Mouse (Mus musculus): ENCODE results near the gene Tmod4. TPM values are rescaled to one million over a fixed set of nuclear protein-coding genes. Genes with fewer than 3 reads are reported as not detected.
A peak's percentile ranks its signal among the peaks of the same experiment; 100 is the strongest.

The Tmod4 gene
- polyA plus RNA-seq, 1 experiment: 0.77 TPM

GRCm38 (mm10) chr3:95135433-95136052 is 11.3 kb downstream of the Tmod4 start:
- TF ChIP-seq CTCF (IDR thresholded peaks at IDR 0.05; ENCODE audit: extremely low read depth, insufficient read depth, low read length) (no peak), POLR2A (IDR thresholded peaks at IDR 0.05; ENCODE audit: extremely low read depth, insufficient read depth, low read length) (no peak)
- Histone ChIP-seq H3K4me1 (ENCODE audit: control insufficient read depth, insufficient read depth, low read length) (no peaks in the 10 kb centered on the region), H3K27ac (ENCODE audit: insufficient read depth, low read length) (no peak overlapping the region), H3K4me3 (ENCODE audit: insufficient read depth, low read length) (peak overlapping the region; percentile 37; the same call in 1 of the 2 replicates)

- Histone ChIP-seq H3K4me1 (ENCODE audit: control insufficient read depth, insufficient read depth, low read length) (no peaks in the 10 kb centered on the region), H3K27ac (ENCODE audit: insufficient read depth, low read length) (no peak overlapping the region), H3K4me3 (ENCODE audit: insufficient read depth, low read length) (no peak overlapping the region)
- TF ChIP-seq POLR2A (IDR thresholded peaks at IDR 0.05; ENCODE audit: extremely low read depth, insufficient read depth, low read length) (no peak), CTCF (IDR thresholded peaks at IDR 0.05; ENCODE audit: extremely low read depth, insufficient read depth, low read length) (no peak)
Measured at GRCm38 (mm10) chr3:95136336-95136735, 12.1 kb downstream of the Tmod4 start.

GRCm38 (mm10) chr3:95139586-95140288 is 15.5 kb downstream of the Tmod4 start:
- TF ChIP-seq POLR2A (IDR thresholded peaks at IDR 0.05; ENCODE audit: extremely low read depth, insufficient read depth, low read length) (no peak), CTCF (IDR thresholded peaks at IDR 0.05; ENCODE audit: extremely low read depth, insufficient read depth, low read length) (no peak)
- H3K4me1 ChIP-seq (ENCODE audit: control insufficient read depth, insufficient read depth, low read length): no peaks in the 10 kb centered on the region
- H3K4me3 ChIP-seq (ENCODE audit: insufficient read depth, low read length): no peak overlapping the region
- H3K27ac ChIP-seq (ENCODE audit: insufficient read depth, low read length): no peak overlapping the region

DNA sequence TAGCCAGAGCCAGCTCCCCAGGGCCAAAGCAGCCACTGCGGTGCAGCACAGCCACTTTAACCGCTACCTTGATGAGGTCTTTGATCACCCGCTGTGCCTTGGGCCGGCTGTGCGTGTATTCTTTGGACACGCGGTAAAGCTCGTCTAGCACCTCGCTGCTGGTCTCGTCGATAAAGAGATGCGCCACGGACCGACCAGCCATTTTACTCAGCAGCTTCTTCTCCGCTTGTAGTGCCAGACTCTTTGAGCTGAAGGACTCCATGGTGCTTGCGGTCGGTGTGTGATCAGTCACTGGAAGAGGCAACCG is 16.0 kb downstream of the Tmod4 start:
- TF ChIP-seq POLR2A (IDR thresholded peaks at IDR 0.05; ENCODE audit: extremely low read depth, insufficient read depth, low read length) (no peak), CTCF (IDR thresholded peaks at IDR 0.05; ENCODE audit: extremely low read depth, insufficient read depth, low read length) (no peak)
- no peak overlapping the region for H3K4me3 ChIP-seq (ENCODE audit: insufficient read depth, low read length)
- H3K4me1 ChIP-seq (ENCODE audit: control insufficient read depth, insufficient read depth, low read length): no peaks in the 10 kb centered on the region
- no peak overlapping the region for H3K27ac ChIP-seq (ENCODE audit: insufficient read depth, low read length)

GRCm38 (mm10) chr3:95140795-95141194 is 16.5 kb downstream of the Tmod4 start:
- H3K27ac ChIP-seq (ENCODE audit: insufficient read depth, low read length): no peak overlapping the region
- TF ChIP-seq POLR2A (IDR thresholded peaks at IDR 0.05; ENCODE audit: extremely low read depth, insufficient read depth, low read length) (no peak), CTCF (IDR thresholded peaks at IDR 0.05; ENCODE audit: extremely low read depth, insufficient read depth, low read length) (no peak)
- no peak overlapping the region for H3K4me3 ChIP-seq (ENCODE audit: insufficient read depth, low read length)
- no peaks in the 10 kb centered on the region for H3K4me1 ChIP-seq (ENCODE audit: control insufficient read depth, insufficient read depth, low read length)

- TF ChIP-seq POLR2A (IDR thresholded peaks at IDR 0.05; ENCODE audit: extremely low read depth, insufficient read depth, low read length) (no peak), CTCF (IDR thresholded peaks at IDR 0.05; ENCODE audit: extremely low read depth, insufficient read depth, low read length) (no peak)
- Histone ChIP-seq H3K27ac (ENCODE audit: insufficient read depth, low read length) (no peak overlapping the region), H3K4me3 (ENCODE audit: insufficient read depth, low read length) (no peak overlapping the region; the same call in 1 of the 2 replicates), H3K4me1 (ENCODE audit: control insufficient read depth, insufficient read depth, low read length) (no peaks in the 10 kb centered on the region)
Measured at GRCm38 (mm10) chr3:95141474-95141873, 17.2 kb downstream of the Tmod4 start.

- Histone ChIP-seq H3K4me1 (ENCODE audit: control insufficient read depth, insufficient read depth, low read length) (no peaks in the 10 kb centered on the region), H3K27ac (ENCODE audit: insufficient read depth, low read length) (no peak within 1 kb of the TSS), H3K4me3 (ENCODE audit: insufficient read depth, low read length) (peak within 1 kb of the TSS; percentile 15; the same call in 1 of the 2 replicates)
- no peak for TF ChIP-seq CTCF (IDR thresholded peaks at IDR 0.05; ENCODE audit: extremely low read depth, insufficient read depth, low read length)
- TF ChIP-seq POLR2A (IDR thresholded peaks at IDR 0.05; ENCODE audit: extremely low read depth, insufficient read depth, low read length): no peak
Measured at GRCm38 (mm10) chr3:95141952-95142616, 17.8 kb downstream of the Tmod4 start, which contains the start of gene Tnfaip8l2. Tnfaip8l2 (minus strand) TSS chr3:95142360.

- TF ChIP-seq CTCF (IDR thresholded peaks at IDR 0.05; ENCODE audit: extremely low read depth, insufficient read depth, low read length) (peak; percentile 96), POLR2A (IDR thresholded peaks at IDR 0.05; ENCODE audit: extremely low read depth, insufficient read depth, low read length) (no peak)
- Histone ChIP-seq H3K4me3 (ENCODE audit: insufficient read depth, low read length) (no peak overlapping the region), H3K4me1 (ENCODE audit: control insufficient read depth, insufficient read depth, low read length) (no peaks in the 10 kb centered on the region), H3K27ac (ENCODE audit: insufficient read depth, low read length) (no peak overlapping the region)
Measured at GRCm38 (mm10) chr3:95142617-95143011, 18.3 kb downstream of the Tmod4 start.

- H3K27ac ChIP-seq (ENCODE audit: insufficient read depth, low read length): no peak overlapping the region
- TF ChIP-seq POLR2A (IDR thresholded peaks at IDR 0.05; ENCODE audit: extremely low read depth, insufficient read depth, low read length) (no peak), CTCF (IDR thresholded peaks at IDR 0.05; ENCODE audit: extremely low read depth, insufficient read depth, low read length) (no peak)
- H3K4me3 ChIP-seq (ENCODE audit: insufficient read depth, low read length): no peak overlapping the region
- no peaks in the 10 kb centered on the region for H3K4me1 ChIP-seq (ENCODE audit: control insufficient read depth, insufficient read depth, low read length)
Measured at GRCm38 (mm10) chr3:95147924-95148323, 23.6 kb downstream of the Tmod4 start.
